Mouse (Mus musculus) embryonic facial prominence, embryonic 11.5 days (tissue): Measurements from ENCODE around the gene Plac9a. TPM values are rescaled to one million over a fixed set of nuclear protein-coding genes. Genes with fewer than 3 reads are reported as not detected.

Source experiments
- ATAC-seq: fragments of 200-750 bp; cut with Nextera tagmentation; replicated peaks from 2 replicates; pipeline ENCODE4 v1.8.0; 2017; ENCODE audit warnings: low read depth; ENCODE audit not compliant: insufficient number of reproducible peaks, low FRiP score, low TSS enrichment
- DNase-seq: peaks from one replicate; pipeline ENCODE4 v3.0.0-alpha.2; 2015; ENCODE audit warnings: low spot score
- H3K27ac ChIP-seq: fragments of 300-500 bp; sonication (generic); replicated peaks from 2 replicates; pipeline ENCODE4 v1.5.1; 2014; ENCODE audit warnings: mild to moderate bottlenecking, low read depth, low read length, control low read depth
- H3K27me3 ChIP-seq: fragments of 300-500 bp; sonication (generic); 2 replicates; pipeline ENCODE4 v1.6.1; 2014; ENCODE audit warnings: mild to moderate bottlenecking, low read length, moderate library complexity, mixed read lengths; ENCODE audit not compliant: control insufficient read depth, insufficient read depth
- H3K36me3 ChIP-seq: fragments of 300-500 bp; sonication (generic); replicated peaks from 2 replicates; pipeline ENCODE4 v1.6.1; 2014; ENCODE audit warnings: low read depth, mild to moderate bottlenecking, low read length, moderate library complexity, mixed read lengths; ENCODE audit not compliant: control insufficient read depth, insufficient read depth
- H3K4me1 ChIP-seq: fragments of 300-500 bp; sonication (generic); 2 replicates; pipeline ENCODE4 v1.6.1; 2014; ENCODE audit warnings: low read length, mixed read lengths; ENCODE audit not compliant: control insufficient read depth, insufficient read depth
- H3K4me2 ChIP-seq: fragments of 300-500 bp; sonication (generic); 2 replicates; pipeline ENCODE4 v1.6.1; 2014; ENCODE audit warnings: low read depth, mild to moderate bottlenecking, control low read depth, low read length, moderate library complexity
- H3K4me3 ChIP-seq: fragments of 300-500 bp; sonication (generic); 2 replicates; pipeline ENCODE4 v1.5.1; 2014; ENCODE audit warnings: low read depth, low read length, control low read depth
- H3K9ac ChIP-seq: fragments of 300-500 bp; sonication (generic); replicated peaks from 2 replicates; pipeline ENCODE4 v1.6.1; 2014; ENCODE audit warnings: mild to moderate bottlenecking, control low read depth, low read length
- H3K9me3 ChIP-seq: fragments of 300-500 bp; sonication (generic); replicated peaks from 2 replicates; pipeline ENCODE4 v1.6.1; 2016; ENCODE audit warnings: mild to moderate bottlenecking, low read length, inconsistent platforms, mixed read lengths; ENCODE audit not compliant: control insufficient read depth
- WGBS: fragments of 180-500 bp; shearing (Covaris S2); extraction: QIAGEN DNeasy Blood & Tissue Kit; methylation state at CpG from one replicate; pipeline ENCODE4 v1.1.7; 2014; 5-methylcytosine and 5-hydroxymethylcytosine counted together
- polyA plus RNA-seq: library from polyadenylated mRNA; unstranded; fragments of >200 nt; fragmentation: Nextera tagmentation; extraction: Ambion mirVana; gene quantifications from 2 replicates; pipeline ENCODE4 v1.2.1, GENCODE M21; 2014

The Plac9a gene
- polyA plus RNA-seq, 1 experiment from 2014 or later = not detected

DNA sequence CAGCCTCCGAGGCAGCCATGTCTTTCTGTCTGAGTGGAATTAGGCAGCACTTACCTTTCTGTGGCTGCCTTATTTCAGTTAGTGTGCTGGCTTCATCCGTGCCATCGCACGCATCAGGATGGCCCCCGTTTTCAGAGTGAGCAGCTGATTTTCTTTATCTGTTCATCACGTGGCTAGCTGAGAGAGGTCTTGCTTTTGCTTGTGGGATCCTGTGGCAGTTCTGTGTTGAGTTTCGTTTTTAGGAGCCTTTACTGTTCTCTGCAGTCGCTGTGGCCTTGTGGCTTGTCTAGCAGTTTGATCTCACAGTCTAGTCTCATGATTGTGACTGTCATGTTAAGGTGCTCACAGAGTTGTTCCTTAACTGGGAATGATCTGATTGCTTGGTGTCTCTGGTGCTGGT, 45.0 kb downstream of the Plac9a start:
- WGBS = 87% methylated on average over 8 of the region's 8 CpGs

DNA sequence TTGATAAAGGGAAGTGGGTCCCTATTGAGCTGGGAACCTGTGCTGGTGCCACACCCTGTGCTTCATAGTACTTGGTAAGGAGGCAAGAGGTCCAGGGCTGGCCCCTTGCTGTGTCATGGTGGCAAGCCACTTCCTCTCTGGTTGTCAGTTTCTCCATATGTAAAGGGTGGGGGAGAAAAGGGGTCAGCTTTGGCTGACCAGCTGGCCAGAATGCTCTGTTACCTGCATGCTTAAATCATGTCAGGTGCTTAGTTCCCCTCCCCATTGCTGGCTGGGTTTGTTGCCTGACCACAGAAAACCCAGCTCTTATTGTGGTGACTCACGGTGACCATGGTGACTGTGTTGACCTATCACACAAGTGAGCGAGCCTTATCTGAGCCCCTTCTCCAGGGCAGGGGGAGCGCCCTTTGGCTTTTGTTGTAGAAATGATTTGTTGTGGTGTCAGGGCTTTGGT, 45.7 kb downstream of the Plac9a start:
- no peaks in the 10 kb centered on the region for H3K36me3 ChIP-seq
- no peaks in the 10 kb centered on the region for H3K4me1 ChIP-seq
- H3K27me3 ChIP-seq = no peaks in the 10 kb centered on the region
- no peak overlapping the region for H3K27ac ChIP-seq
- H3K4me2 ChIP-seq = no peak overlapping the region
- WGBS = 79% methylated on average over 3 of the region's 3 CpGs
- H3K9me3 ChIP-seq = no peaks in the 10 kb centered on the region
- DNase-seq = no peak
- no peak for ATAC-seq
- H3K4me3 ChIP-seq = no peak overlapping the region
- H3K9ac ChIP-seq = no peak overlapping the region

More for the DNA sequence above, 45.0 kb downstream of the Plac9a start:
- no peak for DNase-seq
- H3K9ac ChIP-seq = no peak overlapping the region
- no peak overlapping the region for H3K27ac ChIP-seq
- ATAC-seq = no peak
- H3K9me3 ChIP-seq = no peaks in the 10 kb centered on the region
- H3K4me3 ChIP-seq = no peak overlapping the region
- H3K4me1 ChIP-seq = no peaks in the 10 kb centered on the region
- H3K36me3 ChIP-seq = no peaks in the 10 kb centered on the region
- H3K4me2 ChIP-seq = no peak overlapping the region
- H3K27me3 ChIP-seq = no peaks in the 10 kb centered on the region

DNA sequence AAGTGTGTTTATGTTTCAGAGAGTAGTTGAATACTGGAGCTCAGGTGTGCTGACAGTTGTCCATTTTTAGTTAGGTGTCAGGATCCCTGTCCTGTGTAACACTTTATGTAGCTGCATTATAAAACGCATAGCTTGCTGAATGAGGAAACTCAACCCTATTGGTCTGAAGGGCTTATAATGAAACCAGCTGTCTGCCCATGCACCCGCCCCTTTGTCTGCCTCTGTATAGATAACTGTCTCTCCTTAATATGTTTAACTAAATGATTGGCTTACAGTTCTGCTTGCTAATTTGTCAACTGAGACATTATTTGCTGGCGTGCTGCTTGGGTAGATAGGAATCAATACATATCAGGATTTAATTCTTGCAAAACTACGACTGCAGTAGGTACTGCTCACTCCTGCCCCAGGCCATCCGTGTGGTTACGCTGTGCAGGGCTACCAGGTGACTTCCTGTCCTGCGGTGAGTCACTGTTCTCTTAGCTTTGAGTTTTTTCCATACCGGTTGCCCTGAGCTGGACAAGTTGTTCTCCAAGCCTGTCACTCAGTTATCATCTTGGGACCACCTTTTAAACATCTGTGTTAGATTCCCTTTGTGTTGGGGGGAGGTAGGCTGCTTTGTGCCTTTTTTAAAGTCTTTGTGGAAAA, 47.5 kb downstream of the Plac9a start:
- Histone ChIP-seq H3K4me1 (no peaks in the 10 kb centered on the region), H3K27me3 (no peaks in the 10 kb centered on the region), H3K4me3 (no peak overlapping the region), H3K4me2 (no peak overlapping the region), H3K9ac (no peak overlapping the region), H3K27ac (no peak overlapping the region), H3K9me3 (no peaks in the 10 kb centered on the region), H3K36me3 (no peaks in the 10 kb centered on the region)
- no peak for DNase-seq
- ATAC-seq = no peak
- 54% methylated on average over 8 of the region's 8 CpGs for WGBS

DNA sequence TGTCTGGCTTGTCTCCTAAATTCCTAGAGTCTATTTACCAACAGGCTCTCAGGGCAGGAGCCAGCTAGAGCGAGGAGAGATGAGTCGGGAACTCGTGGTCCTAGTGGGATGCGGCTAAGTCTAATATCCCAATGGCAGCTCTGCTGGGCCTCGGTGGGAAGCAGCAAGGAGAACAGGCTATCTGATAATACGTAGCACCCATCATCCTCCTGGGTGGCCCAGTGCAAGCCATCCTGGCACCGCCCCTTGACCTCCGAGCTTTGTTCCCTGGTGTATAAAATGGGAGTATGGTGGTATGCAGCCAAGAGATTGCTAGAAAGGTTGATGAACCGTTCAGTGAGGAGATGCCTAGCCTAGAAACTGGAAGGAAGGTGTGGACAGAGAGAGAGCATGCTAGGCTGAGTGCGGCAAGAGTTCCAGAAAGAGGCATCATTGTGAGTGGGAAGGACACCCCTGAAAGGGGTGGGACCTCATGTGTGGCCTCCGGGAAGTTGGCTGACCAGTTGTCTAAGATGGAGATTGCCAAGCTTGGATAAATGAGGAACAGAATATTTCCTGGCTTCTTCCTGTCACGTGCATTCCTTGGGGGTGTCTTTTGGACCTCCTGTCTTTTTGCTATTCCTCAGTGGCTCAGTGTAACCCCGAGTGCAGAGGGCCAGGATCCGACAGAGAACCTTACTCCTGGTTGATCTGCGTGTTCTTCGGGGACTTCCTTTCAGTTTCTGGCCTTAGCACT, 49.0 kb downstream of the Plac9a start:
- no peak overlapping the region for H3K4me3 ChIP-seq
- WGBS = 89% methylated on average over 16 of the region's 16 CpGs
- ATAC-seq (no peak), DNase-seq (no peak)
- H3K27me3 ChIP-seq = no peaks in the 10 kb centered on the region
- H3K9me3 ChIP-seq = no peaks in the 10 kb centered on the region
- H3K27ac ChIP-seq = no peak overlapping the region
- no peak overlapping the region for H3K4me2 ChIP-seq
- no peak overlapping the region for H3K9ac ChIP-seq
- H3K36me3 ChIP-seq = no peaks in the 10 kb centered on the region
- H3K4me1 ChIP-seq = no peaks in the 10 kb centered on the region

DNA sequence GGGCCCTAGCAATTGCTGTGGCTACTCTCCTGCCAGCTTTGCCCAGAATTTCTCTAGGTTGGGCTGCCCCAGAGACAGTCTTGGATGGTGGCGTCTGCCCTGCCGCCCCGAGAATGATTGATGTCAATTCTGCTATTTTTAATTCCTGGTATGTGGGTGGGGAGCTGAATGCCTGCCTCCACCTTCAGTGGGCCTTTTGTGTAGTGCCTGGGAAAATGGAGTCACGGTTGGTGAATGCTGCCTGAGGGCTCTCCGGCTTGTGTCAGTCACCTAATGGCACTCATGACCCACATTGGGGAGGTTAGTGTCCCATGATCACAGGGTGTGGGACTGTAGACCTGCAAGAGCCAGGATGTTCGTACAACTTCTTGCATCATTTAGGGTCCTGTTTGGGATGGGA, 49.6 kb downstream of the Plac9a start:
- ATAC-seq = no peak
- Histone ChIP-seq H3K4me3 (no peak overlapping the region), H3K9ac (no peak overlapping the region), H3K4me2 (no peak overlapping the region), H3K4me1 (no peaks in the 10 kb centered on the region), H3K27ac (no peak overlapping the region), H3K27me3 (no peaks in the 10 kb centered on the region), H3K36me3 (no peaks in the 10 kb centered on the region), H3K9me3 (no peaks in the 10 kb centered on the region)
- DNase-seq = no peak
- WGBS = 56% methylated on average over 6 of the region's 6 CpGs

DNA sequence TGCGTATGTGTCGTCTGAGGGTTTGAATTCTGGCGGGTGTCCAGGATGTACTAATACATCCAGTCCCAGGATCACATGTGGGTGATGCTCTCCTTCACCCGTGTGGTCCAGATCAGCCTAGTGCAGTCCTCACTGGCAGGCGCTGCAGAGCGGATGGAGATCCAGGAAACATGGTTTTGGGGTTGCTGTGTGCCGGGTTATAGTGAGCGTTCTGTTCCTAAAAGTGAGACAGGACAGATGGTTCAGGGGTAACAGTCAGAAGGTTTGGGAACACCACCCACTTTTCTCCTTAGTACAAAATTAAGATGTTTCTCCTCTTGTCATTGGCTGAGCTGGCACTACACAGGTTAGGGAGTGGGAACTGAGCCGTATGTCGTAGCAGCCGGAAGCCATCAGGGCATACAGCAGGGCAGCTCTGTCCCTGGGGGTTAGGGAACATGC, 50.8 kb downstream of the Plac9a start:
- Histone ChIP-seq H3K9me3 (no peaks in the 10 kb centered on the region), H3K9ac (no peak overlapping the region), H3K27ac (no peak overlapping the region), H3K4me2 (no peak overlapping the region), H3K27me3 (no peaks in the 10 kb centered on the region), H3K36me3 (no peaks in the 10 kb centered on the region), H3K4me1 (no peaks in the 10 kb centered on the region; the same call in 1 of the 2 replicates), H3K4me3 (no peak overlapping the region)
- WGBS = 82% methylated on average over 11 of the region's 11 CpGs
- ATAC-seq (no peak), DNase-seq (no peak)

DNA sequence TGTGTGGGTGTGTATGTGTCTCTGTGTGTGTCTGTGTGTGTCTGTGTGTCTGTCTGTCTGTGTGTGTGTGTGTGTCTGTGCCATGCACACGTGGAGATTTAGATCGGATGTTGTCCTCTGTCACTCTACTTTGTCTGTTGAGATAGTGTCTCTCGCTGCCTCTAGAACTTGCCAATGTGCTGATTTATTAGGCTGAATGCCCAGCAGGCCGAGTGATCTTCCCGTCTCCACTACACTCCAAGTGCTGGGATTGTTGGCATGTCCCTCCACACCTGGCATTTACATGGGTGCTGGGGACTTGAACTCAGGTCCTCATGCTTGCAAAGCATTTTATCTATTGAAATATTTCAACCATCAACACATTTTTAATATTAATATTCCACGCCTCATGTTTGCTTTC, 51.7 kb downstream of the Plac9a start:
- no peaks in the 10 kb centered on the region; the same call in 1 of the 2 replicates for H3K4me1 ChIP-seq
- H3K36me3 ChIP-seq = no peaks in the 10 kb centered on the region
- ATAC-seq (no peak), DNase-seq (no peak)
- no peak overlapping the region for H3K9ac ChIP-seq
- 78% methylated on average over 6 of the region's 6 CpGs for WGBS
- no peaks in the 10 kb centered on the region for H3K9me3 ChIP-seq
- no peak overlapping the region for H3K4me3 ChIP-seq
- H3K4me2 ChIP-seq = no peak overlapping the region
- H3K27ac ChIP-seq = no peak overlapping the region
- no peaks in the 10 kb centered on the region for H3K27me3 ChIP-seq

DNA sequence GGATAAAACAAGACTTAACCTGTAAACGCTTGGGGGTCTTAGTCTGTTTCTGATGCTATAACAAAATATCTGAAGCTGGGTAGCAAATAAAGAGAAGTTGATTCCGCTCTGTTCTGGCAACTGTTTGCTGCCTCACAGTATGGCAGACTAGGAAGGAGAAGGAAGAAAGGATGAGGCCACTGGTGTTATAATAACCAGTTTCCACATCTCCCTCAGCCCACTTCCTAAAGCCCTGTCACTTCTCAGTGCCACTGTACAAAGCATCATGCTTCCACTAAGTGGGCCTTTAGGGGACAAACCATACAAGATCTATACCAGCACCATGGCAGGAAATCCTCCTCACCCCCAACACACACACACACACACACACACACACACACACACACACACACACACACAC, 52.5 kb downstream of the Plac9a start:
- Histone ChIP-seq H3K36me3 (no peaks in the 10 kb centered on the region), H3K4me1 (no peaks in the 10 kb centered on the region; the same call in 1 of the 2 replicates), H3K27me3 (no peaks in the 10 kb centered on the region), H3K9me3 (no peaks in the 10 kb centered on the region), H3K9ac (no peak overlapping the region), H3K4me3 (no peak overlapping the region), H3K27ac (no peak overlapping the region), H3K4me2 (no peak overlapping the region)
- no peak for ATAC-seq
- 92% methylated on average over 2 of the region's 2 CpGs for WGBS
- DNase-seq = no peak
